Mouse (Mus musculus): ENCODE results near the gene Ifitm10.

Ifitm10 gene

GRCm38 (mm10) chr7:142391108-142391507 lies 17.6 kb upstream of the Ifitm10 start:
- no peak for DNase-seq (ENCODE audit: low spot score in 2 of 2)

GRCm38 (mm10) chr7:142389961-142390650 lies 16.6 kb upstream of the Ifitm10 start:
- no peak for DNase-seq (ENCODE audit: low spot score in 2 of 2)

- no peak for DNase-seq (ENCODE audit: low spot score in 2 of 2)
Observed at GRCm38 (mm10) chr7:142388740-142389139, 15.2 kb upstream of the Ifitm10 start.

- DNase-seq (ENCODE audit: low spot score in 2 of 2) = no peak
Observed at GRCm38 (mm10) chr7:142388198-142388597, 14.6 kb upstream of the Ifitm10 start.

- DNase-seq (ENCODE audit: low spot score in 2 of 2) = peak; percentile 96 to 97
Observed at GRCm38 (mm10) chr7:142387419-142388148, 14.0 kb upstream of the Ifitm10 start, which contains the start of gene Ctsd. Ctsd (minus strand) TSS chr7:142388038.

- no peak for DNase-seq (ENCODE audit: low spot score in 2 of 2)
Observed at GRCm38 (mm10) chr7:142386621-142387201, 13.2 kb upstream of the Ifitm10 start.

- DNase-seq (ENCODE audit: low spot score in 2 of 2) = no peak
Observed at GRCm38 (mm10) chr7:142385742-142386403, 12.3 kb upstream of the Ifitm10 start.

GRCm38 (mm10) chr7:142384306-142384705 lies 10.8 kb upstream of the Ifitm10 start:
- DNase-seq (ENCODE audit: low spot score in 2 of 2) = no peak

- DNase-seq (ENCODE audit: low spot score in 2 of 2) = no peak
Observed at GRCm38 (mm10) chr7:142382567-142382966, 9.0 kb upstream of the Ifitm10 start, which contains the start of gene Gm49369. Gm49369 (minus strand) TSS chr7:142382667.

- no peak for DNase-seq (ENCODE audit: low spot score in 2 of 2)
Observed at GRCm38 (mm10) chr7:142381175-142381574, 7.6 kb upstream of the Ifitm10 start.

- no peak for DNase-seq (ENCODE audit: low spot score in 2 of 2)
Observed at GRCm38 (mm10) chr7:142379186-142379585, 5.6 kb upstream of the Ifitm10 start.

GRCm38 (mm10) chr7:142377233-142377925 lies 3.8 kb upstream of the Ifitm10 start:
- no peak for DNase-seq (ENCODE audit: low spot score in 2 of 2)

GRCm38 (mm10) chr7:142376096-142376495 lies 2.5 kb upstream of the Ifitm10 start:
- no peak for DNase-seq (ENCODE audit: low spot score in 2 of 2)

GRCm38 (mm10) chr7:142375261-142375724 lies 1.7 kb upstream of the Ifitm10 start:
- DNase-seq (ENCODE audit: low spot score in 2 of 2) = no peak

GRCm38 (mm10) chr7:142374413-142375015 lies 961 bp upstream of the Ifitm10 start:
- DNase-seq (ENCODE audit: low spot score in 2 of 2) = no peak

GRCm38 (mm10) chr7:142373039-142373438 lies 514 bp downstream of the Ifitm10 start:
- DNase-seq (ENCODE audit: low spot score in 2 of 2) = no peak

- no peak for DNase-seq (ENCODE audit: low spot score in 2 of 2)
Observed at GRCm38 (mm10) chr7:142371768-142372661, 1.5 kb downstream of the Ifitm10 start.

- DNase-seq (ENCODE audit: low spot score in 2 of 2) = peak; percentile 62 to 70
Observed at GRCm38 (mm10) chr7:142371398-142371767, 2.2 kb downstream of the Ifitm10 start.

GRCm38 (mm10) chr7:142370937-142371336 lies 2.6 kb downstream of the Ifitm10 start:
- DNase-seq (ENCODE audit: low spot score in 2 of 2) = no peak

GRCm38 (mm10) chr7:142369820-142370219 lies 3.7 kb downstream of the Ifitm10 start:
- DNase-seq (ENCODE audit: low spot score in 2 of 2) = no peak

All from right cerebral cortex, postnatal 36 days (tissue).